Mouse (Mus musculus) embryonic facial prominence, embryonic 15.5 days (tissue): ENCODE measurements around the gene Tll2. TPM values are rescaled to one million over a fixed set of nuclear protein-coding genes. Genes with fewer than 3 reads are reported as not detected.

ENCODE experiments used
- ATAC-seq: fragments of 200-750 bp; cut with Nextera tagmentation; 2 replicates; pipeline ENCODE4 v1.8.0; 2017; ENCODE audit warnings: low read depth, moderate TSS enrichment; ENCODE audit not compliant: insufficient number of reproducible peaks, low FRiP score, low TSS enrichment
- H3K27ac ChIP-seq: fragments of 300-500 bp; sonication (generic); replicated peaks from 2 replicates; pipeline ENCODE4 v1.5.1; 2015; ENCODE audit warnings: mild to moderate bottlenecking, inconsistent platforms
- H3K27me3 ChIP-seq: fragments of 300-500 bp; sonication (generic); 2 replicates; pipeline ENCODE4 v1.6.1; 2015; ENCODE audit warnings: inconsistent platforms
- H3K36me3 ChIP-seq: fragments of 300-500 bp; sonication (generic); 2 replicates; pipeline ENCODE4 v1.6.1; 2015; ENCODE audit warnings: mild to moderate bottlenecking, inconsistent platforms
- H3K4me1 ChIP-seq: fragments of 300-500 bp; sonication (generic); 2 replicates; pipeline ENCODE4 v1.6.1; 2015; ENCODE audit warnings: inconsistent platforms
- H3K4me2 ChIP-seq: fragments of 300-500 bp; sonication (generic); replicated peaks from 2 replicates; pipeline ENCODE4 v1.6.1; 2015; ENCODE audit warnings: mild to moderate bottlenecking, inconsistent platforms
- H3K4me3 ChIP-seq: fragments of 300-500 bp; sonication (generic); replicated peaks from 2 replicates; pipeline ENCODE4 v1.5.1; 2015; ENCODE audit warnings: mild to moderate bottlenecking, inconsistent platforms
- H3K9ac ChIP-seq: fragments of 300-500 bp; sonication (generic); 2 replicates; pipeline ENCODE4 v1.6.1; 2015; ENCODE audit warnings: inconsistent platforms
- H3K9me3 ChIP-seq: fragments of 300-500 bp; sonication (generic); replicated peaks from 2 replicates; pipeline ENCODE4 v1.6.1; 2016; ENCODE audit warnings: inconsistent platforms
- WGBS: fragments of 180-500 bp; shearing (Covaris S2); methylation state at CpG from one replicate; pipeline ENCODE4 v1.1.7; 2015; 5-methylcytosine and 5-hydroxymethylcytosine counted together
- polyA plus RNA-seq: library from polyadenylated mRNA; unstranded; fragments of >200 nt; fragmentation: Nextera tagmentation; extraction: Ambion mirVana; gene quantifications from 2 replicates; pipeline ENCODE4 v1.2.1, GENCODE M21; 2015

Gene Tll2
- polyA plus RNA-seq, 1 experiment from 2014 or later: 0.76 TPM

DNA sequence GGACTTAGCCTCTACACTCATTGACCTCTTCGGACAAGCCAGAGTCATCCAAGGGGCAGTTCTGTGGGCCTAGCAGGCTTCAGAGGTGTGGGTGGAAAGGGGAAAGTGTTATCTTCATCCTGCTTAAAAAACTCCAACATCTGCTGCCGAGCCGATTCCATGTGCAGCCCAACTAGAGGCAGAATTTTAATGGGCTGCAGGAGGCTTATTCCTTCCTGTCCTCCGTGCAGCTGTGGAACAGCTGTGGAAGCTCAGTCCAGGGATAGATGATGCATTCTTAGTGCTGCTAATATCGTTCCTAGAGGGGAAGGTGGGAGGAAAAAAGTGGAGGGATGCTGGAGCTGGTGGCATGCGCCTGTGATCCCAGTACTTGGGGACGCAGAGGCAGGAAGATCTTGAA, 52.0 kb downstream of the Tll2 start:
- Histone ChIP-seq H3K27me3 (0 out of 2 replicates have a peak, but pooled peaks cover 7% of the 10 kb centered on the region), H3K27ac (no peak overlapping the region), H3K36me3 (no peaks in the 10 kb centered on the region), H3K9ac (no peak overlapping the region), H3K4me2 (no peak overlapping the region), H3K9me3 (no peaks in the 10 kb centered on the region), H3K4me3 (no peak overlapping the region), H3K4me1 (peaks cover 25% of the 10 kb centered on the region)
- no peak for ATAC-seq
- 52% methylated on average over 7 of the region's 7 CpGs for WGBS

DNA sequence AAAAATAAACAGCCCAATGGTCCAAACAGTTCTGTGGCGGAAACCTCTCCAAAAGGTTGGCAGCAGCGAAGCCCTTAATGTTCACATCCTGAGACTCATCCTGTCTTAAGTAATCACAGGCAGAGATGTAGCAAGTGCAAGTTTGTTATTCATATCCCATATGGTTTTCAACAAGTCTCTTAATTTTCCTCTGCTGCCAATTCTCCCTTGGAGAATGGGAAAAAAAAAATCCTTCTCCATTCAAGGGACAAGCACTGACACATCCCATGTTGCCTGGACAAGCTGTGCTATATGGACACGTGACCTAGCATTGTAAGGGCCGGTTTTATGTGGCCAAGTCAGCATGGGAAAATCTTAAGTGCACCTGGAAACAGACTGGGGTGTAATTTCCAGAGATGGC, 54.2 kb downstream of the Tll2 start:
- H3K4me2 ChIP-seq: no peak overlapping the region
- H3K9me3 ChIP-seq: no peaks in the 10 kb centered on the region
- H3K27ac ChIP-seq: no peak overlapping the region
- peaks cover 25% of the 10 kb centered on the region for H3K4me1 ChIP-seq
- H3K4me3 ChIP-seq: no peak overlapping the region
- 32% methylated on average over 4 of the region's 4 CpGs for WGBS
- no peaks in the 10 kb centered on the region for H3K36me3 ChIP-seq
- peak; percentile 54 for ATAC-seq
- 0 out of 2 replicates have a peak, but pooled peaks cover 3% of the 10 kb centered on the region for H3K27me3 ChIP-seq
- no peak overlapping the region for H3K9ac ChIP-seq

GRCm38 (mm10) chr19:41152016-41152370, 54.6 kb downstream of the Tll2 start:
- H3K4me2 ChIP-seq: no peak overlapping the region
- H3K27ac ChIP-seq: peak overlapping the region; percentile 67
- H3K36me3 ChIP-seq: no peaks in the 10 kb centered on the region
- H3K4me3 ChIP-seq: no peak overlapping the region
- 0 out of 2 replicates have a peak, but pooled peaks cover 2% of the 10 kb centered on the region for H3K27me3 ChIP-seq
- WGBS: 83% methylated on average over 3 of the region's 3 CpGs
- 0 out of 2 replicates have a peak, but pooled peaks have one; percentile 19 for ATAC-seq
- H3K9ac ChIP-seq: no peak overlapping the region
- H3K4me1 ChIP-seq: peaks cover 25% of the 10 kb centered on the region
- no peaks in the 10 kb centered on the region for H3K9me3 ChIP-seq

DNA sequence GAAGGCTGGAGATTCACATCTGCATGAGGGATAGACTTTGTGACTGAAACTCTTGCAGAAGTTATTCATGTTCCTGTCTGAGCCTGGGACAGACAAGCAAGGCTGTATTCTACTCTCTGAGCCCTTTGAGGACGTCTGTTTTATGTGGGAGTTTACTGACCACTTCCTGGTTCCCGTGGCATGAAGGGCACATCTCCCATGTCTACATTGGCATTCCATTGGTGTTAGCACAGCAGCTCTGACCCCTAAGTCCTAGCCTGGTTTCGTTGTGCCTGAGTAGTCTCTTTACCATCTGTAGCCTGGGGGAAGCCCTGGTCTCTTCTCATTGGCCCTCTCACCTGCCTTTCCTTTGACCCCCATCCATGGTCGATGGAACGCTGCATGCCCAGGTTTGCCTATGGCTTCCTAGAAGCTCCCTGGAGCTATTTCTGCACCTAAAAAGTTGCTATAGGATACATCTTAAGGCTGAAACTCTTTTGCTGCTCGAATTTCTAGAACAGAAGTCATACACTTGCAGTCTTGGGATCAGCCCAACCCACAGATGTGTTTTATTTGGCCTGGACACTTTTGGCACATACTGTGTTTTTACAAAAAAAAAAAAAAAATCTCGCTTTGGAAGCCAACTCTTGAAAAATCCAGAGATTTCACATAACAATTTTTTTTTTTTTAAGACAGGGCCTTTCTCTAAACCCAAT, 55.2 kb downstream of the Tll2 start:
- Histone ChIP-seq H3K27me3 (0 out of 2 replicates have a peak, but pooled peaks cover 2% of the 10 kb centered on the region), H3K9me3 (no peaks in the 10 kb centered on the region), H3K9ac (no peak overlapping the region), H3K27ac (0 out of 2 replicates have a peak overlapping the region, but pooled peaks have one; percentile 67), H3K4me1 (peaks cover 25% of the 10 kb centered on the region), H3K36me3 (no peaks in the 10 kb centered on the region), H3K4me3 (no peak overlapping the region), H3K4me2 (no peak overlapping the region)
- ATAC-seq: no peak
- WGBS: 54% methylated on average over 7 of the region's 7 CpGs

GRCm38 (mm10) chr19:41140961-41141360, 65.7 kb downstream of the Tll2 start:
- Histone ChIP-seq H3K4me3 (no peak overlapping the region), H3K9me3 (no peaks in the 10 kb centered on the region), H3K36me3 (no peaks in the 10 kb centered on the region), H3K27ac (no peak overlapping the region), H3K4me1 (no peaks in the 10 kb centered on the region), H3K4me2 (no peak overlapping the region), H3K27me3 (no peaks in the 10 kb centered on the region), H3K9ac (no peak overlapping the region)
- WGBS: 75% methylated on average over 8 of the region's 8 CpGs
- ATAC-seq: no peak

- Histone ChIP-seq H3K4me1 (no peaks in the 10 kb centered on the region), H3K27ac (no peak overlapping the region), H3K9ac (no peak overlapping the region), H3K36me3 (no peaks in the 10 kb centered on the region), H3K4me2 (no peak overlapping the region), H3K27me3 (no peaks in the 10 kb centered on the region), H3K9me3 (no peaks in the 10 kb centered on the region), H3K4me3 (no peak overlapping the region)
- ATAC-seq: no peak
- 42% methylated on average over 4 of the region's 4 CpGs for WGBS
Measured at GRCm38 (mm10) chr19:41139629-41140028, 67.0 kb downstream of the Tll2 start.

- Histone ChIP-seq H3K9me3 (no peaks in the 10 kb centered on the region), H3K4me2 (no peak overlapping the region), H3K36me3 (no peaks in the 10 kb centered on the region), H3K27me3 (no peaks in the 10 kb centered on the region), H3K4me1 (peaks cover 9% of the 10 kb centered on the region; the same call in 1 of the 2 replicates), H3K27ac (no peak overlapping the region), H3K4me3 (no peak overlapping the region), H3K9ac (no peak overlapping the region)
- 54% methylated on average over 3 of the region's 3 CpGs for WGBS
- no peak for ATAC-seq
Measured at GRCm38 (mm10) chr19:41123009-41123408, 83.6 kb downstream of the Tll2 start.

DNA sequence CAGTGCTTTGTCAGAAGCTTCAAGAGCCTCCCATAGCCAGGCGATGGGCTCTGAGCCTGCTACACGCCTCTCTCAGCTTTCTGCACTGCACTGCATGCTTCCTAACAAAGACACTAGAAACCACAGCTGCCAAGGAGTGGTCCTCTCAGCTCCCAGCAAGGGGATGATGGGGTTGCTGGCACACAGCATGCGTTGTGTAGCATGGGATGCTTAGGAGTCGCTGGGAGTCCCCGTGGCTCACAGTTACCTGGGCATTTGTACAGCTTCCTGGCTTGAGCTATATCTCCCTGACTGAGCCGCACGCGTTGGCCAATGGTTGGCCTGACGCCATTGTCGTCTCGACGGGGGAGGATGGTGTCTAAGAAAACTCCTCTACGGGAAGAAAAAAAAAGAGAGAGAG, 86.7 kb downstream of the Tll2 start:
- 86% methylated on average over 13 of the region's 13 CpGs for WGBS

GRCm38 (mm10) chr19:41118346-41118745, 88.3 kb downstream of the Tll2 start:
- H3K9me3 ChIP-seq: no peaks in the 10 kb centered on the region
- ATAC-seq: peak; percentile 56; the same call in 1 of the 2 replicates
- no peak overlapping the region for H3K27ac ChIP-seq
- H3K4me1 ChIP-seq: peaks cover 13% of the 10 kb centered on the region; the same call in 1 of the 2 replicates
- 16% methylated on average over 6 of the region's 6 CpGs for WGBS
- H3K36me3 ChIP-seq: no peaks in the 10 kb centered on the region
- H3K27me3 ChIP-seq: no peaks in the 10 kb centered on the region
- no peak overlapping the region for H3K9ac ChIP-seq
- H3K4me2 ChIP-seq: no peak overlapping the region
- no peak overlapping the region for H3K4me3 ChIP-seq

More for the DNA sequence above, 86.7 kb downstream of the Tll2 start:
- Histone ChIP-seq H3K27me3 (no peaks in the 10 kb centered on the region), H3K4me1 (peaks cover 10% of the 10 kb centered on the region; the same call in 1 of the 2 replicates), H3K4me2 (no peak overlapping the region), H3K4me3 (no peak overlapping the region), H3K36me3 (no peaks in the 10 kb centered on the region), H3K27ac (no peak overlapping the region), H3K9me3 (no peaks in the 10 kb centered on the region), H3K9ac (no peak overlapping the region)
- ATAC-seq: no peak

DNA sequence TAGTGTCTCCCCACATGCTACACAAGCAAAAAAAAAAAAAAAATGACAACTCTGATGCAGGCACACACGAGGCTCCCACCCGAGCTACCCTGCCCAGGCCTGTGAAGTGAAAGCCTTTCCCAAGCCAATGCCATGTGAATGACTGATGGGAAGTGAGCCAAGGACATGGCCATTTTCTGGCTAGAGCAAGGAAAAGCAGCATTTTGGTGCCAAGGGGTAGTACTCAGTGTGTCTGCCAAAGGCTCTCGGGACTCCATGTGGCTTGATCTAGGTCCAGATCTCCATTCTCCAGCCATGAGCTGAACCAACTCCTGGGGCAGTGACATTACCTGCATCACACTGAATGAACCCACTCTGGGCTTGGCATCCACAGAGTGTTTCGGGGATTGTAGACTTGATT, 89.3 kb downstream of the Tll2 start:
- Histone ChIP-seq H3K27ac (no peak overlapping the region), H3K4me1 (peaks cover 13% of the 10 kb centered on the region; the same call in 1 of the 2 replicates), H3K36me3 (no peaks in the 10 kb centered on the region), H3K27me3 (no peaks in the 10 kb centered on the region), H3K9me3 (no peaks in the 10 kb centered on the region), H3K4me2 (no peak overlapping the region), H3K9ac (no peak overlapping the region), H3K4me3 (no peak overlapping the region)
- 66% methylated on average over 4 of the region's 4 CpGs for WGBS
- ATAC-seq: no peak

- no peak overlapping the region for H3K4me2 ChIP-seq
- WGBS: 40% methylated on average over 5 of the region's 5 CpGs
- no peaks in the 10 kb centered on the region for H3K9me3 ChIP-seq
- ATAC-seq: no peak
- H3K36me3 ChIP-seq: no peaks in the 10 kb centered on the region
- no peak overlapping the region for H3K9ac ChIP-seq
- H3K27ac ChIP-seq: no peak overlapping the region
- peaks cover 13% of the 10 kb centered on the region; the same call in 1 of the 2 replicates for H3K4me1 ChIP-seq
- H3K27me3 ChIP-seq: peaks cover 5% of the 10 kb centered on the region; the same call in 1 of the 2 replicates
- H3K4me3 ChIP-seq: no peak overlapping the region
Measured at GRCm38 (mm10) chr19:41114611-41115010, 92.0 kb downstream of the Tll2 start.
